Mouse (Mus musculus): ENCODE measurements around the gene Fam57b. TPM values are rescaled to one million over a fixed set of nuclear protein-coding genes. Genes with fewer than 3 reads are reported as not detected.

Gene Fam57b
- polyA plus RNA-seq, 1 experiment, result 13.3 TPM

DNA sequence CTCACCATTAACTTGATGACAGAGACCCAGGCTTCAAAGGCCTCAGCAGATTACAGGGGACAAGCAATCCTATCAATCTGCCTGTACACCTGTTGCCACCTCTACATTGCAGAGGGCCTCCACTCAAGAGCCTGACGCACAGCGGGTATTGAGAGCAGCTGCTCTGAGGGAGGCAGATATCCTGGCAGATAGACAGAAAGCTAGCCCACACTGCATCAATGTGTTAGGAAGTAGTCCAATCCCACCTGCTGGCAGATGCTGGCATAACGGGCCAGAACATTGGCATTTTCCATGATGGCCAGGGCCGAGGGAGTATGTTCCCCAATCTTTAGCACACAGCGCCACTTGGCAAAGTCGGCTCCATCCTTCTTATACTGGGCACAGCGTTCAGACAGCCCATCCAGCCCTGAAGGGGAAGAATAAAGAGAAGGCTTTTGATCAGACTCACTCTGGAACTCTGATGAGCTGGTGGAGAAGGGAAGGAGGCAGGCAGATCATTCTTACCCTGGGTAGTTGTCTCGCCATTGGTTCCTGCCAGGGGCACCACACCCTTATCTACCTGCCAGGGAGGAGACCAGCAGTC is 1.0 kb upstream of the Fam57b start:
- 62% methylated on average over 8 of the region's 8 CpGs for WGBS
- H3K4me1 ChIP-seq (ENCODE audit: control insufficient read depth, insufficient read depth, low read length), result peaks cover 10% of the 10 kb centered on the region
- H3K4me3 ChIP-seq (replicated peaks; ENCODE audit: extremely low read depth, low read depth, low read length), result no peak overlapping the region
- no peak for DNase-seq
- TF ChIP-seq CTCF (IDR thresholded peaks at IDR 0.05; ENCODE audit: insufficient read depth, low read length) (peak; percentile 6; the same call in 1 of the 2 replicates), POLR2A (IDR thresholded peaks at IDR 0.05; ENCODE audit: borderline replicate concordance, extremely low read depth, low read depth, low read length) (no peak)

GRCm38 (mm10) chr7:126798127-126799049 is 920 bp downstream of the Fam57b start:
- WGBS, result under 1% methylated on average over 40 of the region's 40 CpGs

GRCm38 (mm10) chr7:126799050-126799467 is 1.6 kb downstream of the Fam57b start:
- DNase-seq, result peak; percentile 93
- H3K4me3 ChIP-seq (replicated peaks; ENCODE audit: extremely low read depth, low read depth, low read length), result peak overlapping the region; percentile 100
- under 1% methylated on average over 30 of the region's 36 CpGs for WGBS
- no peak for TF ChIP-seq CTCF (IDR thresholded peaks at IDR 0.05; ENCODE audit: insufficient read depth, low read length)
- TF ChIP-seq POLR2A (IDR thresholded peaks at IDR 0.05; ENCODE audit: borderline replicate concordance, extremely low read depth, low read depth, low read length), result peak; percentile 99
- H3K4me1 ChIP-seq (ENCODE audit: control insufficient read depth, insufficient read depth, low read length), result peaks cover 10% of the 10 kb centered on the region

More at GRCm38 (mm10) chr7:126798127-126799049, 920 bp downstream of the Fam57b start:
- H3K4me3 ChIP-seq (replicated peaks; ENCODE audit: extremely low read depth, low read depth, low read length), result peak overlapping the region; percentile 100
- DNase-seq, result no peak
- no peak for TF ChIP-seq CTCF (IDR thresholded peaks at IDR 0.05; ENCODE audit: insufficient read depth, low read length)
- no peak for TF ChIP-seq POLR2A (IDR thresholded peaks at IDR 0.05; ENCODE audit: borderline replicate concordance, extremely low read depth, low read depth, low read length)
- peaks cover 10% of the 10 kb centered on the region for H3K4me1 ChIP-seq (ENCODE audit: control insufficient read depth, insufficient read depth, low read length)

- TF ChIP-seq POLR2A (IDR thresholded peaks at IDR 0.05; ENCODE audit: borderline replicate concordance, extremely low read depth, low read depth, low read length), result peak; percentile 98
- peak; percentile 47 for TF ChIP-seq CTCF (IDR thresholded peaks at IDR 0.05; ENCODE audit: insufficient read depth, low read length)
- Histone ChIP-seq H3K4me1 (ENCODE audit: control insufficient read depth, insufficient read depth, low read length) (peaks cover 10% of the 10 kb centered on the region), H3K4me3 (replicated peaks; ENCODE audit: extremely low read depth, low read depth, low read length) (peak overlapping the region; percentile 65)
- peak; percentile 86 for DNase-seq
- WGBS, result 2% methylated on average over 38 of the region's 38 CpGs
Measured at GRCm38 (mm10) chr7:126799468-126800268, 2.2 kb downstream of the Fam57b start.

- TF ChIP-seq CTCF (IDR thresholded peaks at IDR 0.05; ENCODE audit: insufficient read depth, low read length) (no peak), POLR2A (IDR thresholded peaks at IDR 0.05; ENCODE audit: borderline replicate concordance, extremely low read depth, low read depth, low read length) (no peak)
- DNase-seq, result no peak
- Histone ChIP-seq H3K4me1 (ENCODE audit: control insufficient read depth, insufficient read depth, low read length) (peaks cover 10% of the 10 kb centered on the region), H3K4me3 (replicated peaks; ENCODE audit: extremely low read depth, low read depth, low read length) (peak overlapping the region; percentile 65)
- 71% methylated on average over 5 of the region's 5 CpGs for WGBS
Measured at GRCm38 (mm10) chr7:126800269-126801056, 3.0 kb downstream of the Fam57b start.

DNA sequence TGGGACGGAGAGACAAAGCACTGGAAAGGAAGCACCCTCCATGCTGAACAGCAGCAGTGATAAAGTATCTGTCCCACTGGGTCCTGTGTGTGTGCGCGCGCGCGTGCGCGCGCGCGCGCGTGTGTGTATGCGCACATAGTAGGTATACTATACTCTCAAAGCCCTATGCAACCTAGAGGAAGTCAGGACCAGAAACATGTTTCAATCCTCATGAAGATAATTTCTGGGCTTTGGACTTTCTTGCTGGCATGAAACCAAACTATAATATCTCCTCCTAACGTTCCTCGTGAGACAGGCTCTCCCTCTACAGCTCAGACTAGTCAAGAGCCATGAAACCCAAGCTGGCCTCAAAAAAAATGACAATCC is 3.6 kb downstream of the Fam57b start:
- TF ChIP-seq CTCF (IDR thresholded peaks at IDR 0.05; ENCODE audit: insufficient read depth, low read length), result no peak
- no peak for TF ChIP-seq POLR2A (IDR thresholded peaks at IDR 0.05; ENCODE audit: borderline replicate concordance, extremely low read depth, low read depth, low read length)
- Histone ChIP-seq H3K4me1 (ENCODE audit: control insufficient read depth, insufficient read depth, low read length) (peaks cover 10% of the 10 kb centered on the region), H3K4me3 (replicated peaks; ENCODE audit: extremely low read depth, low read depth, low read length) (no peak overlapping the region)
- DNase-seq, result no peak
- WGBS, result 91% methylated on average over 16 of the region's 16 CpGs

- TF ChIP-seq CTCF (IDR thresholded peaks at IDR 0.05; ENCODE audit: insufficient read depth, low read length), result no peak
- no peak for TF ChIP-seq POLR2A (IDR thresholded peaks at IDR 0.05; ENCODE audit: borderline replicate concordance, extremely low read depth, low read depth, low read length)
- Histone ChIP-seq H3K4me3 (replicated peaks; ENCODE audit: extremely low read depth, low read depth, low read length) (no peak overlapping the region), H3K4me1 (ENCODE audit: control insufficient read depth, insufficient read depth, low read length) (peaks cover 8% of the 10 kb centered on the region)
- DNase-seq, result no peak
- WGBS, result 79% methylated on average over 11 of the region's 11 CpGs
Measured at GRCm38 (mm10) chr7:126802134-126802889, 4.8 kb downstream of the Fam57b start.

GRCm38 (mm10) chr7:126803181-126803580 is 5.7 kb downstream of the Fam57b start:
- Histone ChIP-seq H3K4me3 (replicated peaks; ENCODE audit: extremely low read depth, low read depth, low read length) (no peak overlapping the region), H3K4me1 (ENCODE audit: control insufficient read depth, insufficient read depth, low read length) (0 out of 2 replicates have a peak, but pooled peaks cover 3% of the 10 kb centered on the region)
- DNase-seq, result no peak
- WGBS, result 84% methylated on average over 6 of the region's 6 CpGs
- TF ChIP-seq POLR2A (IDR thresholded peaks at IDR 0.05; ENCODE audit: borderline replicate concordance, extremely low read depth, low read depth, low read length) (no peak), CTCF (IDR thresholded peaks at IDR 0.05; ENCODE audit: insufficient read depth, low read length) (no peak)
